Mouse (Mus musculus) T-helper 2 cell (primary cell): ENCODE data around the gene Ube2r2.

Experiments used
- in situ Hi-C: fragments of 300-600 bp; cut with MboI, MseI; formaldehyde crosslinking; loops from one replicate; pipeline ENCODE4 v1.15.1; 2025; ENCODE audit warnings: high pct_unique_total_duplicates

Ube2r2 gene

GRCm38 (mm10) chr4:41118706-41119292 lies 16.7 kb upstream of the Ube2r2 start:
- in situ Hi-C loops, result loop anchor here (5.0 kb wide), 1 partner anchor 66 kb away; no protein-coding TSS in a partner anchor

DNA sequence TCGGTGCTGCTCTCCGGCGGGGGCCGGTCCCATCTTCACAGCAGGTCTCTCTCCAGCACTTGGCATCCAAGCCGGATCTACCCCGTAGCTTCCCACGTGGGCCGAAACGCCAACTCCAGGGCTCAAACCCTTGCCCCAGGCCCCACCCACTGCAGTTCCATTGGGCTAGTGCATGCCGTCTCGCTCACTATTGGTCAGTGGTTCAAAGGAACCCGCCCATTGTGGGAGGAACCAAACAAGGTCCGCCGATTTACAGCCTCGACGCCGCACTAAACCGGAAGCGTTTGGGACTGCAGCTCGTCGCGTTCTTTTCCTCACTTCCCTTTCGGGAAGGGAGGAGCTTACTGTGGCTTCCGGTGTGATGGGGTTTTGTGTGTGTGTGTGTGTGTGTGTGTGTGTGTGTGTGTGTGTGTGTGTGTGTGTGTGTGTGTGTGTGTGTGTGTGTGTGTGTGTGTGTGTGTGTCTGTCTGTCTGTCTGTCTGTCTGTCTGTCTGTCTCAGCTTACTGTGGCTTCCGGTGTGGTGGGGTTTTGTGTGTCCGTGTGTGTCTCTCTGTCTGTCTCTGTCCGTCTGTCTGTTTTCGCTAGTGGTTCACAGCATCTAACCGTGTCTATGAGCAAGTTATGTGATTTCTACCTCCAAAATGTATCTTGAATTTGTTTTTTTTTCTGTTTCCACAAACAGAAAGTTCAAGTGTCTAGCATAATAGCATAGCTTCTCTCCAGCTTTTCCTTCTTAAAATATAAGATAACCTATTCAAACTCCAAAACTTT lies 11.2 kb upstream of the Ube2r2 start, which contains the start of gene Nol6:
Gene Nol6, minus strand, starts transcription at position 276 of the 772 bp plus-strand sequence.
- in situ Hi-C loops, result loop anchor here (5.0 kb wide), 1 partner anchor 842 kb away; no protein-coding TSS in a partner anchor

- in situ Hi-C loops, result no loop called here
These were observed 6.1 kb upstream of the Ube2r2 start for GRCm38 (mm10) chr4:41129406-41129805.

DNA sequence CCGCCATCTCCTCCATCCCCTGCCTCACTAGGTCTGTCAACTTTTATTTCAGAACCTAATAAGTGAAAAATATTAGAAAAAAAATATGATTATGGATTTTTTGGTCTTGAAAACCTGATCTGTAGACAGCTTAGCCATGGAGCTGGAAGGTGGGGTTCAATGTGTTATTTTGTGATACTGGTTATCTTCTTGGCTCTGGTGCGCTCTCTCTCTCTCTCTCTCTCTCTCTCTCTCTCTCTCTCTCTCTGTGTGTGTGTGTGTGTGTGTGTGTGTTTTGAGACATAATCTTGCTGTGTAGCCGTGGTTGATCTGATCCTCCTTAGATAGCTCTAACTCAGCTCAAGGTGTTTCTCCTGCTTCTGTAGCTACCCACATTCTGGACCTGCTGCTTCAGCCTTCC lies 5.7 kb upstream of the Ube2r2 start:
- in situ Hi-C loops, result loop anchor here (5.0 kb wide), 1 partner anchor 37 kb away; no protein-coding TSS in a partner anchor

DNA sequence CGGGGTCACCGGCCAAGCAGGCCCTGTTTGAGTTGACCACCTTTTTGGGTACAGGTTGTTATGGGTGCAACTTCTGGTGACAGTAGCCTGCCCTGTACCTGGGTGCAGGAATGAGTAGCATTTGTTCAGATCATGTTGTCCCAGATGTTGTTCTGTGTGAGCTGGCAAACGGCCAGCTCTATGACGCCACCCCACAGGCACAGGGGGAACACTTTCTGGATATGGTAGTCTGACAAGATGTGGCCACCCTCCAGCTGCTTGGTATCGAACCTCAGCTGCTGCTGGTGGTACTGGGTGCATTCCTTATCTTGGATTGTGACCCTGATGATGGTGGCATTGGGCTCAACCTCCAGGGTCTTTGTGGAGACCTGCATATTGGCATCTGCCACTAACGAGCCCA lies 3.1 kb upstream of the Ube2r2 start:
- in situ Hi-C loops, result loop anchor here (5.0 kb wide), 1 partner anchor 35 kb away; no protein-coding TSS in a partner anchor

DNA sequence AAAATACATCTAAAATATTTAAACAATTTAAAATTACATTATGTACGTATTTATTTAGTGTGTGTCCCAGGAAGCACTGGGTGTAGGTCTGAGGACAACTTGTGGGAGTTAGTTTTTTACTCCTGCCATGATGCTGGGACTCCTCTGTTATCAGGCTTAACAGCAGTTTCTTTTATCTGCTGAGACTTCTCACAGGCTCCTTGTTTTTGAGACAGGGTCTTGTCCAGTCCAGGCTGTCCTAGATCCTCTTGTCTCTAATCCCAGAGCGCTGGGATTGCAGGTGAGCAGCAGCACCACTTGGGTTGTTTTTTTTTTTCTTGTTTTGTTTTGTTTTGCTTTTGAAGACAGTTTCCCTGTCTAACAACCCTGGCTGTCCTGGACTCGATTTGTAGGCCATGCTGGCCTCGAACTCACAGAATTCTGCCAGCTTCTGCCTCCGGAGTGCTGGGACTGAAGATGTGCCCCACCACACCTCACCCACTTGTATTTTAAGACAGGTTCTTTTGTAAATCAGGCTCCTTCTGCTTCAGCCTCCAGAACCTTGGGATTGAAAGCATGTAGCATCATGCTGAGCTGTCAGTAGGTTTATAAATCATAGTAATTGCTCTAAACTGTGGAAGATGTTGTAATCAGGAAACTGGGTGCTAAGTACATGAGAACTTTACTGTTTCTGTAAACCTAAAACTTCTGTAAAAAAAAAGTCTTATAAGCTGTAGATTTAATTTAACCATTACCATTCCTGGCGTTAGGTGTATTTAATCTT lies 1.8 kb upstream of the Ube2r2 start:
- in situ Hi-C loops, result loop anchor here (5.0 kb wide), 1 partner anchor 34 kb away; no protein-coding TSS in a partner anchor

DNA sequence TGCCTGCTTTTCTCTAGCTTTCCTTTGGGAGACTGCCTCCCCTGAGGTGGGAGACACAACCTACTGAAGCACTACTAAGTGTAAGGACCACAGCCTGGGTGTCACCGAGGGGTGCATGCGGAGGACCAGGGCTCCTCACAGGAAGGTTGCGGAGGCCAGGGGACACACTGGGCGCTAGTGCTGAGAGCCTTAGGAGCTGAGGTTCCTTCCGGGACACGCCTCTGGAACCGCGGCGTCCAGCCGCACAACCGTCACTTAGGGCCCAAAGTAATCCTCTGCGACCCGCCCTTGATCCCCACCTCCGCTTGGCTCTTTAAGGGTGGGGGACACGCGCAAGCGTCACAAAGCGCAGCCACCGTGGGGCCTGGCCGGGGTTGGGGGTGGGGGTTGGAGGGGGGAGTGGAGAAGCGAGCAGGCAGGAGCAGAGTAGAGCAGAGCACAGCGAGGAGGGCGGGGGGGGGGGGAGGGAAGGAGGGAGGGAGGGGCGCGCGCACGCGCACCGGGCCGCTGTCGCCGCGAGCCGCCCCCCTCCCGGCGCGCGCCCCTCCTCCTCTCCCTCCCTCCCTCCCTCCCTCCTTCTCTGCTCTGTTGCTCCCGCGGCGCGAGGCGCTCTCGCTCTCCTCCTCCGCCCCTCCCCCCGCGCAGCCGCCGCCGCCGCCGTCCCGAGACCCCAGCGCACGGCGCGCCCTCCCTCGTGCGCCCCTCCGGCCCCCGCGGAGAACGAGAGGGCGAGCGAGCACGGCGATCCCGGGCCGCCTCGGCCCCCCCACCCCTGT lies 420 bp upstream of the Ube2r2 start:
- in situ Hi-C loops, result loop anchor here (5.0 kb wide), 1 partner anchor 32 kb away; no protein-coding TSS in a partner anchor

DNA sequence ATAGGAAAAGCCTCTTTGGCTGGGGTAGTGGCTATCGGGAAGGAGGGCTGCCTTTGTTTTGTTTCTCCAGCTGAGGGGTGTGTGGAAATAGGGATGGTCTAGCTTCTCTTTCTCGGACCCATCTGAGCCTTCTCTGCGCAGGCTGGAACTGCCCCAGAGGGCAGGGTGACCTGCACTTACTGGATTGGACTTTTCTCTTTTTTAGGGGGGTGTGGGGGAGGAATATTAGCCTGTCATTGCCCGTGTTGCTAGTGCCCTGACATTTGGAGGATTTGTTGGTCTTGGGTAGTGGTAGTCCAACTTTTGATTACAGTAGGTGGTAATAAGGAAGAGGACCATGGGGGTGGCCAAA lies 887 bp downstream of the Ube2r2 start:
- in situ Hi-C loops, result no loop called here

GRCm38 (mm10) chr4:41136811-41137210 lies 1.3 kb downstream of the Ube2r2 start:
- in situ Hi-C loops, result no loop called here

DNA sequence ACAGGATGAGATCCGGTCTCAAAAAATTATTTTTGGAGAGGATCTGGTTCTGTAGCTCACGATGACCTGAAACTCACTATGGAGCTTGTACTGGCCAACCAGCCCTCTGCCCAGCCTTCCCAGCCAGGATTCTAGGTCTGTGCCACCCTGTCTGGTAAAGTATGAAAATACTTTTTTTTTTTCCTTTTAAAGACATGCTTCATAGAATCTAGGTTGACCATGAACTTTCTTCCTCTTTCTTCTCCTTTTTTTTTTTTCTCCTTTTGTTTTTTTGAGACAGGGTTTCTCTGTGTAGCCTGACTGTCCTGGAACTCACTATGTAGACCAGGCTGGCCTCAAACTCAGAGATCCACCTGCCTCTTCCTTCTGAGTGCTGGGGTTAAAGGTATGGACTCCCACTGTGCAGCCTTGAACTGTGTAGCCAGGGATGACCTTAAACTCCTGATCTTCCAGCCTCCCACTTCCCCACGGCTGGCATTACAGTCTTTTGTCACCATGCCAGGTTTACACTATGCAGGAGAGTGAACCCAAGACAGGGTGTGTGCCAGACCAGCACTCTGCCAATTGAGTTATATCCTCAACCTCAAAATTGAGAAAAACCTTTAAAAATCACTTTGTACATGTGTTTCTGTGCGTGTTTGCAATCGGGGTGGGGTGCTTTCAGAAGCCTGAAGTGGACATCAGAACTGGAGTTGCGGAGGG lies 4.8 kb downstream of the Ube2r2 start:
- in situ Hi-C loops, result no loop called here

DNA sequence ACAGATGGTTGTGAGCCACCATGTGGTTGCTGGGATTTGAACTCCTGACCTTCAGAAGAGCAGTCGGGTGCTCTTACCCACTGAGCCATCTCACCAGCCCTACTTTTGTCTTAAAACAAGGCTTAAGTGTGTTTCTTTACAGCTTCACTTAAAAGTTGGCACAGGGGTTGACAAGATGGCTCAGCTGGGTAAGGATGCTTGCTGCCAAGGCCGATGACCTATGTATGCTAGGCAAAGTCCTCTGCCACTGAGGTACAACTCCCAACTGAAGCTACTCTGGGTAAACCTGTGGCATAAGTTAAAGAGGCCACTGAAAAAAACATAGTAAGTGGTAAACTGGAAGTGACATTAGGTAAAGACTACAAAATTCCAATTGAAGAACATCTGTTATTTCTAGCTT lies 7.1 kb downstream of the Ube2r2 start:
- in situ Hi-C loops, result no loop called here

DNA sequence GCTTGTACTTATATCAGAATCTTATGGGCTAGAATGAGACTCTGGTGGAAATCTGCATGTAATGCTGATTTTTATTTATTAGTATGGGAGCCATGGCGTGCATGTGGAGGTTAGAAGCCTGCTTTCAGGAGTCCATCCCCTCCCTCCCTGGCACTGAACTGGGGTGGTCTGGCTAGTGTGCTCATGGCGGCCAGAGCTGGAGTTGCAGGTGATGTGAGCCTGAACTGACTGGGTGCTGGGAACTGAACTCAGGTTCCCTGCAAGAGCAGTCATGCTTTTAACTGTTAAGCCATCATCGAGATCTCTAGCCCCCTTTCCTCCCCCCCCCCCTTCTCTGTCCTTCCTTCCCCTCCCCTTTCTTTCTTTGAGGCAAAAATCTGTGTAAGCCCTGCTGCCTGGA lies 14.3 kb downstream of the Ube2r2 start:
- in situ Hi-C loops, result no loop called here

GRCm38 (mm10) chr4:41151186-41151585 lies 15.6 kb downstream of the Ube2r2 start:
- in situ Hi-C loops, result no loop called here

DNA sequence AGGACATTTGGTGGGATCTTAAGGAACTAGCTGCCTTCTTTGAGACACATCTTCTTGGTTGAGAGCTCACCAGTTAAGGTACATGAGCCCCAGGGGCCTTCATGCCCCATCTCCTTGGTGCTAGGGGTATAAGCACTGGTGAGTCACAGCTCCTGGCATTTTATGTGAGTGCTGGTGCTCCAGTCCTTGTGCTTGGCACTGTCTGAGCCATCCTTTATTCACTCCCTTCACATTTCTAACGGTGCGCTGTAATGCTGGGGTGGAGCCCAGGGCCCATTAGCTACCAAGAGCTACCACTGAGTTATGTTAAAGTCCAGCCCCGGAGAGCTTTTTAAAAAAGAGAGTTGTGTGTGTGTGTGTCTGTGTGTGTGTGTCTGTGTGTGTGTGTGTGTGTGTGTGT lies 17.6 kb downstream of the Ube2r2 start:
- in situ Hi-C loops, result no loop called here

GRCm38 (mm10) chr4:41156961-41157360 lies 21.4 kb downstream of the Ube2r2 start:
- in situ Hi-C loops, result no loop called here

DNA sequence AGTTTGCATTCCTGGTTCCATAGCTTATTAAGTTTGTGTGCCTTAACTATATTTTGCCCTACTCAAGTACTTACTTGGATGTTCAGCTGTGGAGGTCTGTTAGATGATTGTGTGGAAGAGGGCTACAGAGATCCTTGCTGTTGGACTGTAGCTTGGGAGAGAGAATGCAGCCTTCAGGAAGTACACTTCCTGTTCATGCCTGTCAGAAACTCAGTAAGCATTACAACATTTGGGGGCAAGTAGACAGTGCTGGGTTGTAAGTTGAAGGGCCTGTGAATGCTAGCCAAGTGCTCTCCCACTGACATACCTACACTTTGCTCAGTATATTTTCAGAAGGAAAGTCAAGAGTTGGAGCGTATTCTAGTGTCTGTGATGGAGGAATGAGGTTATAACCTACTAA lies 22.7 kb downstream of the Ube2r2 start:
- in situ Hi-C loops, result no loop called here

DNA sequence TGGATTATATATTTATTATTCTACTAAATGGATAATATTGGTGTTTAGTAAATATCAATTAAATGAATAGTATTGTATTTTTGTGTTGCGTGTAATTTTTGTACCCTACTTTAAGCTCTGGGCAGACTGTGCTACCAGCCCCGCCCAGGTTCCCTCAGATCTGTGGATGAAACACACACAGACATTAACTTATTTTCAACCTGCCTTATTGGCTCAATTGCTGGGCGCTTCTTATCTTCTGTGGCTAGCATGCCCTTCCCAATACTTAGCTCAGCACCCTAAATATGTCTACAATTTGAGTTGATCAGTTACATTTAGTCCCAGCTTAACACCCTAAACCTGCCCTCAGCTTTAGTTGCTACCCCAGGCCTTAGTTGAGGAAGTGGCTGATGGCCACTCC lies 25.7 kb downstream of the Ube2r2 start:
- in situ Hi-C loops, result no loop called here

- in situ Hi-C loops, result loop anchor here (5.0 kb wide), 1 partner anchor 33 kb away; no protein-coding TSS in a partner anchor
These were observed 29.4 kb downstream of the Ube2r2 start for GRCm38 (mm10) chr4:41164974-41165373.

DNA sequence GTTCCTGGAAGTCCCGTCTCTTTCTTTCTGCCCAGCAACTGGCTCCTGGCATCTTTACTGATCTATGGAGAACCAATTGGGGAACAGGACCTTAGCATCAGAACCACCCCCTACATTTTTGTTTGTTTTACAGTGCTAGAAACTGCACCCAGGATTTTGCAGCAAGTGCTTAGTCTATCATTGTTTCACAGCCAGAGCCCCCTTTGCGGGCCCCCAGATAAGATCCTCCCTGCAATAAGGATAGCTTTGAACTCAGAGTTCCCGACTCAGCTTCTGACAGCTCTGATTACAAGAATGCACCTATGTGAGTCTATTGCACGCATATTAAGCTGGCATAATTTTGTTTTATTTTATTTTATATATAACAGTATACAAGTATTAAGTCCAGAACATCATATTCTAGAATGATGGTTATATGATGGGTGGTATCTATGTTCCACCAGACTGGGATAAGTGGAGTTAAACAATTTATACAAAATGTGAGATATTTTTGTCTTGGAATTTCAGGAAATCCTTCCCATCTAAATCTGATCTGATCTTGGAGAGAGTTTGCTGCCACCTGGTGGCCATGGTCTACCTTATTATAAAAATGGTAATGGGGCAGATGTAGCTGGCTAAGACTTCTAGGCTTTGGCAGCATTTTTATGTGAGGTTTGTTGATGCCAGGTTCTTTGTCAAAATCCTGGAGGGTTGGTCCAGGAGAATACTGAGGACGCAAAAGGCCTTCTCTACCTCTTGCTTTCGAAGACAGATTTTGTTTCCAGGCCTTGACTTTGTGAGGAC lies 30.3 kb downstream of the Ube2r2 start:
- in situ Hi-C loops, result loop anchor here (5.0 kb wide), 1 partner anchor 34 kb away; no protein-coding TSS in a partner anchor

DNA sequence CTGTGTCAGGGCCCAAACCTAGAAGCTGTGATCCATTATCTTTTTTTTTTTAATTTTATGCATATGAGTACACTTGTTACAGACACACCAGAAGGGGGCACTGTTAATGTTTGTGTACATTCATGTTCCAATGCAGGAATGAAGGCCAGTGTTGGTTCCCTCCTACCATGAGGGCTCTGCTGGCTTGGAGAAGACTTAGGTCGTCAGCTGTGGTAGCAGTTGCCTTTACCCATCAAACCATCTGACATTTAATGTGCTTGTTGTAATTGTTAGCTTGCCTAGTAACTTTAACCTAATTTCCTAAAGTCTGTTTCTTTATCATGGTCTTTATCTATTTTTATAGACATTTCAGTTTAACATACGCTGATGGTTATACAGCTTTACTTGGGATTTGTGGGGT lies 35.4 kb downstream of the Ube2r2 start:
- in situ Hi-C loops, result no loop called here
